Mouse (Mus musculus): ENCODE measurements around the gene Hinfp. TPM values are rescaled to one million over a fixed set of nuclear protein-coding genes. Genes with fewer than 3 reads are reported as not detected.
"Not testable (repeated sequence)": the region's sequence is repeated elsewhere in the genome, so short reads cannot be mapped to it uniquely, and the experiment has no call there.

Hinfp gene
- total RNA-seq, 1 experiment from 2014 or later: 29.3 TPM

- no peak for DNase-seq
Observed at GRCm38 (mm10) chr9:44311136-44312134, 6.0 kb upstream of the Hinfp start.

- DNase-seq: no peak
Observed at GRCm38 (mm10) chr9:44310750-44311135, 5.3 kb upstream of the Hinfp start.

GRCm38 (mm10) chr9:44309756-44310155, 4.3 kb upstream of the Hinfp start:
- DNase-seq: no peak

- no peak for DNase-seq
Observed at GRCm38 (mm10) chr9:44307248-44307647, 1.8 kb upstream of the Hinfp start.

- no peak for DNase-seq
Observed at GRCm38 (mm10) chr9:44306532-44306931, 1.1 kb upstream of the Hinfp start.

GRCm38 (mm10) chr9:44300001-44300400, 5.5 kb downstream of the Hinfp start:
- DNase-seq: not testable (repeated sequence)

GRCm38 (mm10) chr9:44292490-44292889, 13.0 kb downstream of the Hinfp start:
- peak; percentile 35 for DNase-seq

- DNase-seq: no peak
Observed at GRCm38 (mm10) chr9:44288959-44289291, 16.5 kb downstream of the Hinfp start.

GRCm38 (mm10) chr9:44288076-44288958, 17.2 kb downstream of the Hinfp start, which contains the start of gene Abcg4:
TSS of gene Abcg4 (minus strand) at chr9:44288615.
- peak; percentile 61 for DNase-seq

- DNase-seq: peak; percentile 58
Observed at GRCm38 (mm10) chr9:44287401-44288075, 17.9 kb downstream of the Hinfp start.

- DNase-seq: no peak
Observed at GRCm38 (mm10) chr9:44287003-44287400, 18.5 kb downstream of the Hinfp start.

- no peak for DNase-seq
Observed at GRCm38 (mm10) chr9:44286256-44286850, 19.1 kb downstream of the Hinfp start.

GRCm38 (mm10) chr9:44283183-44283582, 22.3 kb downstream of the Hinfp start:
- peak; percentile 53 for DNase-seq

GRCm38 (mm10) chr9:44269973-44270372, 35.5 kb downstream of the Hinfp start:
- peak; percentile 31 for DNase-seq

GRCm38 (mm10) chr9:44269077-44269476, 36.4 kb downstream of the Hinfp start:
- no peak for DNase-seq

- DNase-seq: no peak
Observed at GRCm38 (mm10) chr9:44268432-44268831, 37.0 kb downstream of the Hinfp start, which contains the start of gene Nlrx1. TSS of gene Nlrx1 (minus strand) at chr9:44268599.

- DNase-seq: peak; percentile 96
Observed at GRCm38 (mm10) chr9:44268027-44268360, 37.5 kb downstream of the Hinfp start.

GRCm38 (mm10) chr9:44267319-44268026, 38.0 kb downstream of the Hinfp start:
- DNase-seq: peak; percentile 40

GRCm38 (mm10) chr9:44266478-44267226, 38.8 kb downstream of the Hinfp start:
- no peak for DNase-seq

- DNase-seq: no peak
Observed at GRCm38 (mm10) chr9:44261388-44261787, 44.1 kb downstream of the Hinfp start.

Data from adrenal gland, postnatal 25 days (tissue).